Mouse (Mus musculus) G1E (cell line): ENCODE measurements around the gene Spats1. TPM values are rescaled to one million over a fixed set of nuclear protein-coding genes. Genes with fewer than 3 reads are reported as not detected.

Experiments used
- ATAC-seq: 2 replicates; pipeline ENCODE4 v1.8.0; 2016; ENCODE audit warnings: mild to moderate bottlenecking; ENCODE audit not compliant: insufficient number of reproducible peaks, poor library complexity, low FRiP score, severe bottlenecking; ENCODE audit errors: extremely low read depth
- DNase-seq: peaks from one replicate; pipeline ENCODE4 v3.0.0; 2012; ENCODE audit warnings: low spot score
- H3K27me3 ChIP-seq: 2 replicates; pipeline ENCODE4 v1.6.1; 2012; ENCODE audit warnings: mild to moderate bottlenecking, low read length, inconsistent platforms; ENCODE audit not compliant: insufficient read depth
- H3K36me3 ChIP-seq: replicated peaks from 2 replicates; pipeline ENCODE3; 2012; ENCODE audit warnings: mild to moderate bottlenecking, inconsistent platforms
- H3K4me1 ChIP-seq: 2 replicates; pipeline ENCODE4 v1.6.1; 2012; ENCODE audit warnings: low read depth, low read length, inconsistent platforms, mixed read lengths; ENCODE audit not compliant: insufficient read depth
- H3K4me3 ChIP-seq: 2 replicates; pipeline ENCODE4 v1.5.1; 2012; ENCODE audit warnings: low read depth, mild to moderate bottlenecking, inconsistent platforms, low read length, moderate library complexity, mixed read lengths
- H3K9me3 ChIP-seq: replicated peaks from 2 replicates; pipeline ENCODE4 v1.6.1; 2012; ENCODE audit warnings: inconsistent platforms
- CTCF ChIP-seq: IDR thresholded peaks from 2 replicates; pipeline ENCODE4 v1.5.1; 2012; ENCODE audit warnings: low read depth, low read length, inconsistent platforms, mixed read lengths
- GATA1 ChIP-seq: IDR thresholded peaks from 2 replicates; pipeline ENCODE4 v1.6.1; 2012; ENCODE audit warnings: borderline replicate concordance, low read length, inconsistent platforms, mixed read lengths
- GATA2 ChIP-seq: IDR thresholded peaks from 2 replicates; pipeline ENCODE4 v1.6.1; 2012; ENCODE audit warnings: low read depth, low read length, inconsistent platforms, borderline replicate concordance
- POLR2AphosphoS5 ChIP-seq: IDR thresholded peaks from 2 replicates; pipeline ENCODE4 v1.6.1; 2012; ENCODE audit warnings: low read depth, low read length, inconsistent platforms; ENCODE audit not compliant: insufficient replicate concordance
- TAL1 ChIP-seq: conservative IDR thresholded peaks from 2 replicates; pipeline ENCODE4 v1.6.1; 2012; ENCODE audit warnings: low read depth, low read length, inconsistent platforms, mixed read lengths
- polyA plus RNA-seq: library from polyadenylated mRNA; stranded (reverse); fragments of >175 nt; gene quantifications from 2 replicates; pipeline ENCODE4 v1.2.3, GENCODE M21; 2012
- total RNA-seq, 2 experiments: library from RNA; stranded (forward) in 1 of 2; stranded (reverse) in 1 of 2; fragments of 200-1000 nt in 1 of 2; fragments of >200 nt in 1 of 2; fragmentation: Nextera tagmentation in 1 of 2; gene quantifications; 2 replicates each; pipeline ENCODE4 v1.2.3; 2014 to 2017

The Spats1 gene
- total and polyA plus RNA-seq, 3 experiments, result 0.11 TPM; not detected in 2

- Histone ChIP-seq H3K4me1 (peaks cover 10% of the 10 kb centered on the region), H3K36me3 (no peaks in the 10 kb centered on the region), H3K9me3 (no peaks in the 10 kb centered on the region), H3K4me3 (no peak overlapping the region), H3K27me3 (peaks cover 22% of the 10 kb centered on the region)
- TF ChIP-seq POLR2AphosphoS5 (no peak), GATA1 (no peak), CTCF (no peak), TAL1 (no peak), GATA2 (no peak)
- no peak for DNase-seq
- ATAC-seq, result no peak
Measured at GRCm38 (mm10) chr17:45480429-45480828, 5.2 kb upstream of the Spats1 start.

GRCm38 (mm10) chr17:45478234-45478825 is 3.1 kb upstream of the Spats1 start:
- Histone ChIP-seq H3K4me3 (no peak overlapping the region), H3K27me3 (peaks cover 33% of the 10 kb centered on the region), H3K4me1 (peaks cover 14% of the 10 kb centered on the region), H3K36me3 (no peaks in the 10 kb centered on the region), H3K9me3 (no peaks in the 10 kb centered on the region)
- no peak for TF ChIP-seq TAL1
- TF ChIP-seq CTCF, result peak; percentile 99
- ATAC-seq (peak; percentile 34; the same call in 1 of the 2 replicates), DNase-seq (peak; percentile 73)

GRCm38 (mm10) chr17:45474146-45474545 is 1.1 kb downstream of the Spats1 start:
- no peaks in the 10 kb centered on the region for H3K36me3 ChIP-seq
- H3K27me3 ChIP-seq, result peaks cover 26% of the 10 kb centered on the region
- no peaks in the 10 kb centered on the region for H3K9me3 ChIP-seq
- TF ChIP-seq CTCF, result no peak
- TF ChIP-seq GATA1, result no peak
- no peak for TF ChIP-seq GATA2
- no peak for TF ChIP-seq POLR2AphosphoS5
- TF ChIP-seq TAL1, result no peak
- DNase-seq (no peak), ATAC-seq (no peak)
- peaks cover 12% of the 10 kb centered on the region for H3K4me1 ChIP-seq
- H3K4me3 ChIP-seq, result no peak overlapping the region

- no peaks in the 10 kb centered on the region for H3K36me3 ChIP-seq
- no peak overlapping the region for H3K4me3 ChIP-seq
- TF ChIP-seq TAL1, result no peak
- TF ChIP-seq POLR2AphosphoS5, result no peak
- TF ChIP-seq GATA2, result no peak
- no peak for TF ChIP-seq GATA1
- no peak for TF ChIP-seq CTCF
- DNase-seq, result no peak
- peaks cover 12% of the 10 kb centered on the region for H3K4me1 ChIP-seq
- no peak for ATAC-seq
- peaks cover 26% of the 10 kb centered on the region for H3K27me3 ChIP-seq
- H3K9me3 ChIP-seq, result no peaks in the 10 kb centered on the region
Measured at GRCm38 (mm10) chr17:45473667-45474066, 1.5 kb downstream of the Spats1 start.

- H3K4me1 ChIP-seq, result peaks cover 4% of the 10 kb centered on the region
- H3K9me3 ChIP-seq, result no peaks in the 10 kb centered on the region; the same call in 1 of the 2 replicates
Measured at GRCm38 (mm10) chr17:45470726-45471125, 4.5 kb downstream of the Spats1 start.

GRCm38 (mm10) chr17:45468302-45468701 is 6.9 kb downstream of the Spats1 start:
- Histone ChIP-seq H3K27me3 (peaks cover 4% of the 10 kb centered on the region), H3K36me3 (no peaks in the 10 kb centered on the region), H3K9me3 (no peaks in the 10 kb centered on the region; the same call in 1 of the 2 replicates), H3K4me3 (no peak overlapping the region), H3K4me1 (no peaks in the 10 kb centered on the region)
- DNase-seq (no peak), ATAC-seq (no peak)
- TF ChIP-seq CTCF (no peak), TAL1 (no peak), GATA1 (no peak)

More at GRCm38 (mm10) chr17:45470726-45471125, 4.5 kb downstream of the Spats1 start:
- ATAC-seq (no peak), DNase-seq (no peak)
- Histone ChIP-seq H3K36me3 (no peaks in the 10 kb centered on the region), H3K4me3 (no peak overlapping the region), H3K27me3 (peaks cover 16% of the 10 kb centered on the region)
- TF ChIP-seq TAL1, result no peak
- no peak for TF ChIP-seq GATA2
- TF ChIP-seq CTCF, result no peak
- TF ChIP-seq GATA1, result no peak
- TF ChIP-seq POLR2AphosphoS5, result no peak

- TF ChIP-seq GATA2, result no peak
- TF ChIP-seq POLR2AphosphoS5, result no peak
- no peak for TF ChIP-seq GATA1
- no peak for TF ChIP-seq TAL1
- TF ChIP-seq CTCF, result no peak
- Histone ChIP-seq H3K4me1 (no peaks in the 10 kb centered on the region), H3K36me3 (no peaks in the 10 kb centered on the region), H3K4me3 (no peak overlapping the region), H3K9me3 (no peaks in the 10 kb centered on the region; the same call in 1 of the 2 replicates), H3K27me3 (no peaks in the 10 kb centered on the region)
- ATAC-seq (no peak), DNase-seq (no peak)
Measured at GRCm38 (mm10) chr17:45466701-45467100, 8.5 kb downstream of the Spats1 start.
